Mouse (Mus musculus): ENCODE measurements at regions not wholly inside any gene's neighbourhood (a gene's known extent, or its start where the extent isn't known, plus 50 kb on each side); places are given as distances from the start of the nearest gene placed in this dataset.
A peak's percentile ranks its signal among the peaks of the same experiment; 100 is the strongest.

DNA sequence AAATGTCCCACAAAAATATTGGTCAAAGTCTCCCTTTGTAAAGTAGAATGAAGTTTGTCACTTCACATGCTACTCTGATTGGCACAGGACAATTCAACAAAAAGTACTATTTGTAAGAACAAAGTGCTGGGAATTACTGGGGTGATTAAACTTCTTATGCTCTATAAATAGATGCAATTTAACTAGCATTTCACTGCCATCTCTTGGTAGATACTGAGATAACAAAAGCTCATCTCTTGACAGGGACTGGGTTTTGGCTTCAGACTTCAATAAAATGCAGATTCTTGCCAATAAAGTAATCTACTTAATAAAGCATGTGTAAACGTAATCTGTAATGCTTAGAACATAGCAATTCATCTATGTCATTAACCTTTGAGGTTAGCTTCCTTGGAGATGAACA lies 56.5 kb upstream of the Setmar start:
- no peak for DNase-seq (ENCODE audit: low spot score)
- H3K4me1 ChIP-seq (replicated peaks; ENCODE audit: control insufficient read depth, insufficient read depth), result no peaks in the 10 kb centered on the region
- H3K27me3 ChIP-seq (ENCODE audit: control insufficient read depth, insufficient read depth, low read length), result no peaks in the 10 kb centered on the region
- TF ChIP-seq CTCF (IDR thresholded peaks at IDR 0.05; ENCODE audit: low read depth), result peak; percentile 31
- no peak for TF ChIP-seq EP300 (optimal IDR thresholded peaks at IDR 0.05)
- no peak overlapping the region for H3K27ac ChIP-seq (replicated peaks)
- 39% methylated on average over 1 of the region's 1 CpGs for WGBS
- H3K9me3 ChIP-seq (ENCODE audit: control insufficient read depth, low read length), result no peaks in the 10 kb centered on the region
- no peak overlapping the region for H3K9ac ChIP-seq (ENCODE audit: low read length)
- H3K4me3 ChIP-seq (ENCODE audit: low read depth, low read length), result no peak overlapping the region
- H3K36me3 ChIP-seq (ENCODE audit: control insufficient read depth, insufficient read depth, low read length), result no peaks in the 10 kb centered on the region
- no peak for ATAC-seq (ENCODE audit: low FRiP score, low TSS enrichment)
- H3K4me2 ChIP-seq (replicated peaks; ENCODE audit: low read depth), result no peak overlapping the region
